Mouse (Mus musculus) embryonic facial prominence, embryonic 14.5 days (tissue): ENCODE measurements around the gene Hes3. TPM values are rescaled to one million over a fixed set of nuclear protein-coding genes. Genes with fewer than 3 reads are reported as not detected.

Source experiments
- ATAC-seq: fragments of 200-750 bp; cut with Nextera tagmentation; 2 replicates; pipeline ENCODE4 v1.8.0; 2017; ENCODE audit warnings: low read depth, moderate number of reproducible peaks, moderate TSS enrichment
- DNase-seq: peaks from one replicate; pipeline ENCODE4 v3.0.0-alpha.2; 2015; ENCODE audit warnings: low spot score
- H3K27ac ChIP-seq: fragments of 300-500 bp; sonication (generic); replicated peaks from 2 replicates; pipeline ENCODE4 v1.5.1; 2014; ENCODE audit warnings: low read depth, mild to moderate bottlenecking, low read length, moderate library complexity
- H3K27me3 ChIP-seq: fragments of 300-500 bp; sonication (generic); replicated peaks from 2 replicates; pipeline ENCODE4 v1.6.1; 2014; ENCODE audit warnings: low read length; ENCODE audit not compliant: control insufficient read depth, insufficient read depth
- H3K36me3 ChIP-seq: fragments of 300-500 bp; sonication (generic); 2 replicates; pipeline ENCODE4 v1.6.1; 2014; ENCODE audit warnings: low read length, mixed read lengths; ENCODE audit not compliant: control insufficient read depth, insufficient read depth
- H3K4me1 ChIP-seq: fragments of 300-500 bp; sonication (generic); 2 replicates; pipeline ENCODE4 v1.6.1; 2014; ENCODE audit warnings: antibody characterized with exemption, low read length; ENCODE audit not compliant: control insufficient read depth, insufficient read depth
- H3K4me2 ChIP-seq: fragments of 300-500 bp; sonication (generic); 2 replicates; pipeline ENCODE4 v1.6.1; 2014; ENCODE audit warnings: low read depth, mild to moderate bottlenecking, low read length, moderate library complexity, mixed read lengths
- H3K4me3 ChIP-seq: fragments of 300-500 bp; sonication (generic); 2 replicates; pipeline ENCODE4 v1.5.1; 2014; ENCODE audit warnings: low read depth, mild to moderate bottlenecking, low read length
- H3K9ac ChIP-seq: fragments of 300-500 bp; sonication (generic); 2 replicates; pipeline ENCODE4 v1.6.1; 2014; ENCODE audit warnings: low read depth, mild to moderate bottlenecking, low read length, moderate library complexity, mixed read lengths
- H3K9me3 ChIP-seq: fragments of 300-500 bp; sonication (generic); 2 replicates; pipeline ENCODE4 v1.6.1; 2016; ENCODE audit warnings: low read length; ENCODE audit not compliant: control insufficient read depth
- WGBS: fragments of 180-500 bp; shearing (Covaris S2); extraction: QIAGEN DNeasy Blood & Tissue Kit; methylation state at CpG from one replicate; pipeline ENCODE4 v1.1.7; 2014; 5-methylcytosine and 5-hydroxymethylcytosine counted together
- polyA plus RNA-seq: library from polyadenylated mRNA; unstranded; fragments of >200 nt; fragmentation: Nextera tagmentation; extraction: Ambion mirVana; gene quantifications from 2 replicates; pipeline ENCODE4 v1.2.1, GENCODE M21; 2014

Gene Hes3
- polyA plus RNA-seq, 1 experiment from 2014 or later: not detected

GRCm38 (mm10) chr4:152263512-152264176, 27.8 kb downstream of the Hes3 start:
- Histone ChIP-seq H3K4me1 (peaks cover 18% of the 10 kb centered on the region), H3K4me3 (no peak overlapping the region)
- ATAC-seq: 0 out of 2 replicates have a peak, but pooled peaks have one; percentile 58

GRCm38 (mm10) chr4:152263089-152263488, 28.4 kb downstream of the Hes3 start:
- Histone ChIP-seq H3K9me3 (no peaks in the 10 kb centered on the region), H3K9ac (no peak overlapping the region), H3K27ac (no peak overlapping the region), H3K4me2 (no peak overlapping the region), H3K4me3 (no peak overlapping the region), H3K36me3 (no peaks in the 10 kb centered on the region), H3K27me3 (no peaks in the 10 kb centered on the region), H3K4me1 (peaks cover 18% of the 10 kb centered on the region)
- no peak for ATAC-seq
- DNase-seq: no peak
- WGBS: 55% methylated on average over 9 of the region's 9 CpGs

More at GRCm38 (mm10) chr4:152263512-152264176, 27.8 kb downstream of the Hes3 start:
- Histone ChIP-seq H3K27me3 (no peaks in the 10 kb centered on the region), H3K27ac (no peak overlapping the region), H3K9me3 (no peaks in the 10 kb centered on the region), H3K4me2 (no peak overlapping the region), H3K36me3 (no peaks in the 10 kb centered on the region), H3K9ac (no peak overlapping the region)
- DNase-seq: peak; percentile 73
- WGBS: 24% methylated on average over 9 of the region's 10 CpGs

GRCm38 (mm10) chr4:152262187-152262586, 29.3 kb downstream of the Hes3 start:
- peaks cover 18% of the 10 kb centered on the region; the same call in 1 of the 2 replicates for H3K4me1 ChIP-seq
- no peaks in the 10 kb centered on the region for H3K9me3 ChIP-seq
- H3K9ac ChIP-seq: no peak overlapping the region
- WGBS: 54% methylated on average over 9 of the region's 9 CpGs
- no peaks in the 10 kb centered on the region for H3K36me3 ChIP-seq
- no peak overlapping the region for H3K27ac ChIP-seq
- ATAC-seq: no peak
- no peak overlapping the region for H3K4me2 ChIP-seq
- no peak overlapping the region for H3K4me3 ChIP-seq
- DNase-seq: no peak
- H3K27me3 ChIP-seq: no peaks in the 10 kb centered on the region

- no peak overlapping the region for H3K4me2 ChIP-seq
- no peak overlapping the region for H3K4me3 ChIP-seq
- no peaks in the 10 kb centered on the region for H3K36me3 ChIP-seq
- ATAC-seq: no peak
- H3K4me1 ChIP-seq: peaks cover 23% of the 10 kb centered on the region; the same call in 1 of the 2 replicates
- H3K9me3 ChIP-seq: no peaks in the 10 kb centered on the region
- H3K27me3 ChIP-seq: no peaks in the 10 kb centered on the region
- DNase-seq: no peak
- no peak overlapping the region for H3K27ac ChIP-seq
- H3K9ac ChIP-seq: no peak overlapping the region
- WGBS: 95% methylated on average over 8 of the region's 8 CpGs
These were observed 31.0 kb downstream of the Hes3 start for GRCm38 (mm10) chr4:152260451-152260850.

GRCm38 (mm10) chr4:152257070-152257469, 34.4 kb downstream of the Hes3 start:
- Histone ChIP-seq H3K27me3 (no peaks in the 10 kb centered on the region), H3K27ac (no peak overlapping the region), H3K4me1 (0 out of 2 replicates have a peak, but pooled peaks cover 5% of the 10 kb centered on the region), H3K36me3 (no peaks in the 10 kb centered on the region), H3K4me2 (no peak overlapping the region), H3K9me3 (no peaks in the 10 kb centered on the region), H3K9ac (peak overlapping the region; percentile 25; the same call in 1 of the 2 replicates), H3K4me3 (no peak overlapping the region)
- ATAC-seq: no peak
- 44% methylated on average over 6 of the region's 6 CpGs for WGBS
- DNase-seq: peak; percentile 48

- ATAC-seq: peak; percentile 48
- WGBS: 74% methylated on average over 9 of the region's 9 CpGs
- H3K36me3 ChIP-seq: no peaks in the 10 kb centered on the region
- no peak overlapping the region for H3K4me3 ChIP-seq
- no peak overlapping the region for H3K27ac ChIP-seq
- H3K9me3 ChIP-seq: no peaks in the 10 kb centered on the region
- 0 out of 2 replicates have a peak, but pooled peaks cover 5% of the 10 kb centered on the region for H3K4me1 ChIP-seq
- no peak overlapping the region for H3K9ac ChIP-seq
- peak; percentile 41 for DNase-seq
- H3K4me2 ChIP-seq: no peak overlapping the region
- H3K27me3 ChIP-seq: no peaks in the 10 kb centered on the region
These were observed 38.2 kb downstream of the Hes3 start for GRCm38 (mm10) chr4:152253183-152253759.

- DNase-seq: no peak
- no peak for ATAC-seq
- Histone ChIP-seq H3K4me1 (no peaks in the 10 kb centered on the region), H3K27ac (no peak overlapping the region), H3K9ac (no peak overlapping the region), H3K36me3 (no peaks in the 10 kb centered on the region), H3K4me2 (no peak overlapping the region), H3K27me3 (no peaks in the 10 kb centered on the region), H3K9me3 (no peaks in the 10 kb centered on the region), H3K4me3 (no peak overlapping the region)
- 80% methylated on average over 6 of the region's 6 CpGs for WGBS
These were observed 40.8 kb downstream of the Hes3 start for GRCm38 (mm10) chr4:152250615-152251014.

GRCm38 (mm10) chr4:152247195-152247594, 44.3 kb downstream of the Hes3 start:
- ATAC-seq: no peak
- DNase-seq: no peak
- Histone ChIP-seq H3K9me3 (no peaks in the 10 kb centered on the region), H3K4me2 (no peak overlapping the region), H3K36me3 (no peaks in the 10 kb centered on the region), H3K4me3 (no peak overlapping the region), H3K4me1 (no peaks in the 10 kb centered on the region), H3K9ac (no peak overlapping the region), H3K27ac (no peak overlapping the region), H3K27me3 (no peaks in the 10 kb centered on the region)
- 70% methylated on average over 3 of the region's 3 CpGs for WGBS

GRCm38 (mm10) chr4:152246011-152246410, 45.5 kb downstream of the Hes3 start:
- WGBS: 69% methylated on average over 6 of the region's 6 CpGs
- Histone ChIP-seq H3K9me3 (no peaks in the 10 kb centered on the region), H3K36me3 (no peaks in the 10 kb centered on the region), H3K4me3 (no peak overlapping the region), H3K4me1 (no peaks in the 10 kb centered on the region), H3K27ac (no peak overlapping the region), H3K9ac (no peak overlapping the region), H3K27me3 (no peaks in the 10 kb centered on the region), H3K4me2 (no peak overlapping the region)
- DNase-seq (no peak), ATAC-seq (no peak)
